Mouse (Mus musculus) gastrocnemius, postnatal 14 days (tissue): ENCODE measurements around the gene Olfr211. TPM values are rescaled to one million over a fixed set of nuclear protein-coding genes. Genes with fewer than 3 reads are reported as not detected.
"Not testable (repeated sequence)": the region's sequence is repeated elsewhere in the genome, so short reads cannot be mapped to it uniquely, and the experiment has no call there.

ENCODE experiments used
- DNase-seq: peaks from one replicate; pipeline ENCODE4 v3.0.0; 2021; ENCODE audit warnings: mixed read lengths
- intact Hi-C: fragments of 180-260 bp; cut with DNase I; formaldehyde crosslinking; loops from one replicate; pipeline ENCODE4 v1.15.1; 2025; ENCODE audit warnings: low total_unique reads
- long read RNA-seq, 2 experiments: library from polyadenylated mRNA; stranded (forward); transcript quantifications; one replicate each; pipeline ENCODE4 v2.0.0; 2021
- total RNA-seq, 2 experiments: library from RNA; stranded (reverse); gene quantifications; 2 replicates each; pipeline ENCODE4 v1.2.3; 2021

Olfr211 gene
- not detected for total RNA-seq
- long read RNA-seq, experiment 1, result 0 reads
- long read RNA-seq, experiment 2, result 0 reads

GRCm38 (mm10) chr6:116488791-116489190 lies at the start of gene Olfr211:
Gene Olfr211 (plus strand): TSS chr6:116489091.
- DNase-seq, result no peak
- intact Hi-C loops, result no loop called here

GRCm38 (mm10) chr6:116439531-116439930 lies 49.4 kb upstream of the Olfr211 start:
- DNase-seq, result no peak
- intact Hi-C loops, result no loop called here

- intact Hi-C loops, result no loop called here
- no peak for DNase-seq
Measured at GRCm38 (mm10) chr6:116440447-116440846, 48.4 kb upstream of the Olfr211 start.

GRCm38 (mm10) chr6:116440849-116441248 lies 48.0 kb upstream of the Olfr211 start:
- no peak for DNase-seq

GRCm38 (mm10) chr6:116455781-116456180 lies 33.1 kb upstream of the Olfr211 start:
- peak; percentile 20 for DNase-seq
- intact Hi-C loops, result no loop called here

More at GRCm38 (mm10) chr6:116440849-116441248, 48.0 kb upstream of the Olfr211 start:
- intact Hi-C loops, result no loop called here

GRCm38 (mm10) chr6:116456482-116456881 lies 32.4 kb upstream of the Olfr211 start:
- intact Hi-C loops, result no loop called here
- no peak for DNase-seq

GRCm38 (mm10) chr6:116458728-116459127 lies 30.2 kb upstream of the Olfr211 start:
- intact Hi-C loops, result no loop called here
- DNase-seq, result no peak

GRCm38 (mm10) chr6:116459232-116459631 lies 29.7 kb upstream of the Olfr211 start:
- intact Hi-C loops, result no loop called here
- DNase-seq, result no peak

- peak; percentile 20 for DNase-seq
- intact Hi-C loops, result no loop called here
Measured at GRCm38 (mm10) chr6:116460544-116461283, 28.2 kb upstream of the Olfr211 start, which contains the start of gene Alox5. Gene Alox5 (minus strand): TSS chr6:116461178.

GRCm38 (mm10) chr6:116468081-116468480 lies 20.8 kb upstream of the Olfr211 start:
- no peak for DNase-seq

GRCm38 (mm10) chr6:116485081-116485480 lies 3.8 kb upstream of the Olfr211 start:
- DNase-seq, result no peak
- intact Hi-C loops, result no loop called here

More at GRCm38 (mm10) chr6:116468081-116468480, 20.8 kb upstream of the Olfr211 start:
- intact Hi-C loops, result no loop called here

- DNase-seq, result no peak
- intact Hi-C loops, result no loop called here
Measured at GRCm38 (mm10) chr6:116486833-116487232, 2.1 kb upstream of the Olfr211 start.

GRCm38 (mm10) chr6:116493742-116494141 lies 4.9 kb downstream of the Olfr211 start:
- intact Hi-C loops, result no loop called here
- DNase-seq, result no peak

- no peak for DNase-seq
- intact Hi-C loops, result no loop called here
Measured at GRCm38 (mm10) chr6:116495960-116496359, 7.1 kb downstream of the Olfr211 start.

- DNase-seq, intact Hi-C loops: not testable (repeated sequence)
Measured at GRCm38 (mm10) chr6:116506302-116507003, 17.6 kb downstream of the Olfr211 start, which contains the start of gene Olfr212. Gene Olfr212 (plus strand): TSS chr6:116506516.

GRCm38 (mm10) chr6:116514832-116515231 lies 25.9 kb downstream of the Olfr211 start:
- intact Hi-C loops, result no loop called here
- no peak for DNase-seq

GRCm38 (mm10) chr6:116538156-116538555 lies 49.3 kb downstream of the Olfr211 start, which contains the start of gene Olfr213:
Gene Olfr213 (plus strand): TSS chr6:116538456.
- intact Hi-C loops, result no loop called here
- DNase-seq, result no peak

- intact Hi-C loops, result no loop called here
- DNase-seq, result no peak
Measured at GRCm38 (mm10) chr6:116542500-116542899, 53.6 kb downstream of the Olfr211 start.
